Mouse (Mus musculus): Measurements from ENCODE around the gene Ltbp3.

- TF ChIP-seq GATA2 (IDR thresholded peaks at IDR 0.05; ENCODE audit: borderline replicate concordance, low read depth, low read length), result no peak
- TF ChIP-seq CTCF (IDR thresholded peaks at IDR 0.05; ENCODE audit: low read depth, low read length), result no peak
- no peak for TF ChIP-seq TAL1 (conservative IDR thresholded peaks at IDR 0.05; ENCODE audit: low read depth, low read length)
These were observed 30.6 kb upstream of the Ltbp3 start for GRCm38 (mm10) chr19:5710068-5710467.
